7 mouse cellular contexts compared by ENCODE assay signal in the genomic region with DNA sequence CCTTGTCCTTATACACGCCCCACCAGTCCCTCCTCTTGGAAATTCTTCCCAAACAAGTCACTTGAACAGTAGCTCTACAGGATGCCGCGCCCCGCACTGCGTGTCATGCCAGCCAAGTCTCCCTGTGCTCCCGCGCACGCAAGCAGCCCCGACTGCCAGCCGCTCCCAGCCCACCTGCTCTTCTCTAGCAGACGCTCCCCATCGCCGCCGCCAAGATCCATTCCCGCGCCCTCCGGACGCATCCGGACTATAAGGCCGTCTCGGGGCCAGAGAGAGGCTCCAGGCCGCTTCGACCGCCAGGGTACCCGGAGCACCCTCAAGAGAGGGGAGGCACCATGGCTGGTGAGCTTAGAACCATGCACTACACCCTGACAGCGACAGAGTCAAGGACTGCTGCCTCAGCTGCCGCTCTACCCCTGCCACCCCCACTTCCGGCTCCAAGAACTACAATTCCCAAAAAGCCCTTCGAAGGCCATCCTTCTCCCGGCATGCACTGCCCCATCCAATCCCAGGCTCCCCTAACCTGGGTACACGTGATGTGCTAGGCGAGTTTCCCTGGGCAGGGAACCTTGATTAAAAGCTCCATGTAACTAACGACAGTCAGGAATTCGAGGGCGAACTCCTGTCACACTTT. TPM values are rescaled to one million over a fixed set of nuclear protein-coding genes. Genes with fewer than 3 reads are reported as not detected.
A peak's percentile ranks its signal among the peaks of the same experiment; 100 is the strongest.
DNase-seq lines count a peak whose midpoint lies in the region; ATAC-seq lines count a peak whose summit lies in the region.

No protein-coding gene starts in this region.

- no peaks in the 10 kb centered on the region for H3K36me3 ChIP-seq in intestine, embryonic 16.5 days (ENCODE audit: control insufficient read depth, insufficient read depth, low read length)
- H3K36me3 ChIP-seq in midbrain, embryonic 11.5 days (ENCODE audit: control insufficient read depth, insufficient read depth, low read length): no peaks in the 10 kb centered on the region

- no peaks in the 10 kb centered on the region for H3K9me3 ChIP-seq in intestine, embryonic 16.5 days (ENCODE audit: control insufficient read depth, low read length)
- H3K9me3 ChIP-seq in midbrain, embryonic 11.5 days (ENCODE audit: control insufficient read depth, low read length): no peaks in the 10 kb centered on the region

- peak overlapping the region; percentile 83 for H3K27ac ChIP-seq in intestine, embryonic 16.5 days (ENCODE audit: low read length)
- H3K27ac ChIP-seq in midbrain, embryonic 11.5 days (ENCODE audit: low read depth, low read length): no peak overlapping the region

- no peaks in the 10 kb centered on the region for H3K27me3 ChIP-seq in intestine, embryonic 16.5 days (replicated peaks; ENCODE audit: control insufficient read depth, insufficient read depth, low read length)
- no peaks in the 10 kb centered on the region for H3K27me3 ChIP-seq in midbrain, embryonic 11.5 days (ENCODE audit: control insufficient read depth, insufficient read depth, low read length)

- DNase-seq in adrenal gland, adult 8-10 months: peak; percentile 91
- DNase-seq in embryo, embryonic 9.5 days (ENCODE audit: extremely low spot score): peak; percentile 91
- DNase-seq in gastrocnemius, postnatal 4 days (ENCODE audit: low spot score in 2 of 2): peak; percentile 66 to 83
- DNase-seq in left cerebral cortex, postnatal 36 days (ENCODE audit: low spot score in 2 of 2): peak; percentile 92 to 93
- DNase-seq in midbrain, embryonic 11.5 days (ENCODE audit: low spot score, missing footprints): peak; percentile 98
- DNase-seq in skeletal muscle tissue, adult 2 months (ENCODE audit: low read depth, low spot score): peak; percentile 86

- WGBS in intestine, embryonic 16.5 days: under 1% methylated on average over 35 of the region's 35 CpGs
- WGBS in midbrain, embryonic 11.5 days: under 1% methylated on average over 35 of the region's 35 CpGs

- ATAC-seq in intestine, embryonic 16.5 days: peak; percentile 99
- ATAC-seq in midbrain, embryonic 11.5 days (ENCODE audit: low FRiP score): peak; percentile 99

- intact Hi-C loops in left cerebral cortex, postnatal 36 days (cut with DNase I): loop anchor here (1.0 kb wide), 1 partner anchor 9 kb away; the partner anchor contains the start of genes Fyttd1 and Rubcn

- peak overlapping the region; percentile 64 for H3K4me2 ChIP-seq in intestine, embryonic 16.5 days (ENCODE audit: low read depth, low read length)
- H3K4me2 ChIP-seq in midbrain, embryonic 11.5 days: peak overlapping the region; percentile 77

- peak overlapping the region; percentile 82 for H3K9ac ChIP-seq in intestine, embryonic 16.5 days (ENCODE audit: low read depth, low read length)
- peak overlapping the region; percentile 64 for H3K9ac ChIP-seq in midbrain, embryonic 11.5 days (ENCODE audit: low read length)

- peaks cover 8% of the 10 kb centered on the region; the same call in 1 of the 2 replicates for H3K4me1 ChIP-seq in intestine, embryonic 16.5 days (ENCODE audit: control insufficient read depth, insufficient read depth, low read length)
- H3K4me1 ChIP-seq in midbrain, embryonic 11.5 days (ENCODE audit: control insufficient read depth, insufficient read depth, low read length): peaks cover 7% of the 10 kb centered on the region

- peak overlapping the region; percentile 80 for H3K4me3 ChIP-seq in intestine, embryonic 16.5 days (ENCODE audit: low read length)
- peak overlapping the region; percentile 59 for H3K4me3 ChIP-seq in midbrain, embryonic 11.5 days (ENCODE audit: low read depth, low read length)

RNA-seq across cellular contexts. Expression of gene Fyttd1, which starts 9.3 kb away (rescaled TPM):
- 100 to 1,000 TPM in 3 of 4 experiments, 10 to 100 TPM in 1; 97.2 to 136 (median 120) TPM for total RNA-seq in adrenal gland, adult 8-10 months (2022)
- 100 to 1,000 TPM; 148 to 164 TPM for total RNA-seq in gastrocnemius, postnatal 4 days (2021)
- polyA plus RNA-seq in intestine, embryonic 16.5 days (2015; fragmentation: Nextera tagmentation; extraction: Ambion mirVana): 61.9 and 72.3 TPM in 2 replicates
- 100 to 1,000 TPM; 115 to 121 TPM for total RNA-seq in left cerebral cortex, postnatal 36 days (2021)
- polyA plus RNA-seq in midbrain, embryonic 11.5 days (2014; fragmentation: Nextera tagmentation; extraction: Ambion mirVana): 130 and 137 TPM in 2 replicates

RNA-seq across cellular contexts. Expression of gene Rubcn, which starts 9.5 kb away (rescaled TPM):
- 10 to 100 TPM; 31.0 to 60.3 (median 46.8) TPM for total RNA-seq in adrenal gland, adult 8-10 months (2022)
- 10 to 100 TPM; 46.6 to 50.3 TPM for total RNA-seq in gastrocnemius, postnatal 4 days (2021)
- polyA plus RNA-seq in intestine, embryonic 16.5 days (2015; fragmentation: Nextera tagmentation; extraction: Ambion mirVana): 15.3 and 16.0 TPM in 2 replicates
- total RNA-seq in left cerebral cortex, postnatal 36 days (2021): 10 to 100 TPM; 60.7 to 72.2 TPM
- polyA plus RNA-seq in midbrain, embryonic 11.5 days (2014; fragmentation: Nextera tagmentation; extraction: Ambion mirVana): 13.2 and 14.3 TPM in 2 replicates

RNA-seq across cellular contexts. Expression of gene Lrch3, which starts 45.9 kb away (rescaled TPM):
- 10 to 100 TPM; 36.3 to 48.0 (median 42.9) TPM for total RNA-seq in adrenal gland, adult 8-10 months (2022)
- 10 to 100 TPM; 32.7 to 35.2 TPM for total RNA-seq in gastrocnemius, postnatal 4 days (2021)
- polyA plus RNA-seq in intestine, embryonic 16.5 days (2015; fragmentation: Nextera tagmentation; extraction: Ambion mirVana): 10.0 and 11.5 TPM in 2 replicates
- 10 to 100 TPM; 31.5 to 39.3 TPM for total RNA-seq in left cerebral cortex, postnatal 36 days (2021)
- 33.7 and 37.9 TPM in 2 replicates for polyA plus RNA-seq in midbrain, embryonic 11.5 days (2014; fragmentation: Nextera tagmentation; extraction: Ambion mirVana)

RNA-seq across cellular contexts. Expression of gene Smbd1, which starts 57.8 kb away (rescaled TPM):
- not detected for total RNA-seq in adrenal gland, adult 8-10 months (2022)
- total RNA-seq in gastrocnemius, postnatal 4 days (2021): not detected
- 0.95 and 2.1 TPM in 2 replicates for polyA plus RNA-seq in intestine, embryonic 16.5 days (2015; fragmentation: Nextera tagmentation; extraction: Ambion mirVana)
- total RNA-seq in left cerebral cortex, postnatal 36 days (2021): not detected
- polyA plus RNA-seq in midbrain, embryonic 11.5 days (2014; fragmentation: Nextera tagmentation; extraction: Ambion mirVana): not detected in 2 replicates
